Mouse (Mus musculus) CH12.LX (cell line): ENCODE measurements around the gene Rap1gds1. TPM values are rescaled to one million over a fixed set of nuclear protein-coding genes. Genes with fewer than 3 reads are reported as not detected.

Source experiments
- DNase-seq: peaks from one replicate; pipeline ENCODE4 v3.0.0-alpha.2; 2013; ENCODE audit errors: extremely low read depth
- H3K27ac ChIP-seq: 2 replicates; pipeline ENCODE4 v1.5.1; 2012; ENCODE audit warnings: low read depth, mild to moderate bottlenecking, control low read depth, moderate library complexity; ENCODE audit not compliant: insufficient read depth
- H3K27me3 ChIP-seq: replicated peaks from 2 replicates; pipeline ENCODE3; 2012; ENCODE audit warnings: inconsistent platforms
- H3K36me3 ChIP-seq, 2 experiments: replicated peaks in 1 of 2; 2 replicates each; pipeline versions ENCODE3 to v1.6.1; 2012; ENCODE audit warnings: inconsistent platforms in 1 of 2, low read length in 1 of 2, mild to moderate bottlenecking in 1 of 2, mixed read lengths in 1 of 2, moderate library complexity in 1 of 2; ENCODE audit not compliant: control insufficient read depth in 1 of 2, insufficient read depth in 1 of 2
- H3K4me1 ChIP-seq, 2 experiments: 2 replicates each; pipeline ENCODE4 v1.6.1; 2012; ENCODE audit warnings: inconsistent platforms in 1 of 2, moderate library complexity in 1 of 2; ENCODE audit not compliant: insufficient read depth in 2 of 2, control insufficient read depth in 1 of 2
- H3K4me2 ChIP-seq: 2 replicates; pipeline ENCODE4 v1.6.1; 2012; ENCODE audit warnings: low read depth, mild to moderate bottlenecking, control low read depth; ENCODE audit not compliant: poor library complexity, insufficient read depth, severe bottlenecking
- H3K4me3 ChIP-seq, 3 experiments: fragments of 150-350 bp in 1 of 3; sonication (generic) in 1 of 3; replicated peaks in 1 of 3; 2 replicates each; pipeline versions ENCODE3 to v1.5.1; 2011 to 2012; ENCODE audit warnings: low read depth in 2 of 3, low read length in 2 of 3, mild to moderate bottlenecking in 2 of 3, moderate library complexity in 2 of 3, control low read depth in 1 of 3, improper control_type of control experiment in 1 of 3, inconsistent platforms in 1 of 3, mixed read lengths in 1 of 3; ENCODE audit not compliant: poor library complexity in 1 of 3
- H3K79me2 ChIP-seq: replicated peaks from 2 replicates; pipeline ENCODE4 v1.6.1; 2012; ENCODE audit warnings: mild to moderate bottlenecking, moderate library complexity; ENCODE audit not compliant: control insufficient read depth, poor library complexity, insufficient read depth, severe bottlenecking; ENCODE audit errors: extremely low read depth
- H3K9ac ChIP-seq: 2 replicates; pipeline ENCODE4 v1.6.1; 2012; ENCODE audit warnings: low read depth, mild to moderate bottlenecking, control low read depth, moderate library complexity; ENCODE audit not compliant: insufficient read depth
- H3K9me3 ChIP-seq: replicated peaks from 2 replicates; pipeline ENCODE3; 2012; ENCODE audit warnings: low read length, inconsistent platforms, mixed read lengths
- BHLHE40 ChIP-seq: IDR thresholded peaks from 2 replicates; pipeline ENCODE4 v1.6.1; 2011; ENCODE audit warnings: mild to moderate bottlenecking, low read depth, low read length, improper control_type of control experiment
- CHD2 ChIP-seq: IDR thresholded peaks from 2 replicates; pipeline ENCODE4 v1.6.1; 2011; ENCODE audit warnings: low read length, improper control_type of control experiment
- CTCF ChIP-seq, 2 experiments: IDR thresholded peaks in 1 of 2; conservative IDR thresholded peaks in 1 of 2; 2 replicates each; pipeline ENCODE4 v1.5.1; 2011 to 2012; ENCODE audit warnings: low read depth in 2 of 2, low read length in 2 of 2, improper control_type of control experiment in 1 of 2, inconsistent platforms in 1 of 2, mild to moderate bottlenecking in 1 of 2, moderate library complexity in 1 of 2
- E2F4 ChIP-seq: IDR thresholded peaks from 2 replicates; pipeline ENCODE4 v1.6.1; 2011; ENCODE audit warnings: low read depth, low read length, improper control_type of control experiment; ENCODE audit not compliant: insufficient replicate concordance
- ELF1 ChIP-seq: IDR thresholded peaks from 2 replicates; pipeline ENCODE4 v1.6.1; 2014; ENCODE audit warnings: low read depth, mild to moderate bottlenecking, inconsistent platforms, low read length, improper control_type of control experiment
- EP300 ChIP-seq: IDR thresholded peaks from 2 replicates; pipeline ENCODE4 v1.6.1; 2011; ENCODE audit warnings: low read length, improper control_type of control experiment
- ETS1 ChIP-seq: conservative IDR thresholded peaks from 2 replicates; pipeline ENCODE4 v1.6.1; 2012; ENCODE audit warnings: low read depth, mild to moderate bottlenecking, inconsistent platforms, low read length, improper control_type of control experiment, moderate library complexity
- GABPA ChIP-seq: IDR thresholded peaks from 2 replicates; pipeline ENCODE4 v1.6.1; 2012; ENCODE audit warnings: low read depth, low read length, improper control_type of control experiment, inconsistent platforms; ENCODE audit not compliant: insufficient replicate concordance
- HCFC1 ChIP-seq: IDR thresholded peaks from 2 replicates; pipeline ENCODE4 v1.6.1; 2012; ENCODE audit warnings: low read depth, mild to moderate bottlenecking, inconsistent platforms, low read length, improper control_type of control experiment
- IRF4 ChIP-seq: IDR thresholded peaks from 2 replicates; pipeline ENCODE4 v1.6.1; 2014; ENCODE audit warnings: low read depth, mild to moderate bottlenecking, inconsistent platforms, low read length, improper control_type of control experiment
- JUN ChIP-seq: IDR thresholded peaks from 2 replicates; pipeline ENCODE4 v1.6.1; 2011; ENCODE audit warnings: low read depth, mild to moderate bottlenecking, low read length, improper control_type of control experiment, moderate library complexity; ENCODE audit not compliant: insufficient read depth
- MAX ChIP-seq: IDR thresholded peaks from 2 replicates; pipeline ENCODE4 v1.6.1; 2011; ENCODE audit warnings: low read length, improper control_type of control experiment
- MEF2A ChIP-seq: IDR thresholded peaks from 2 replicates; pipeline ENCODE4 v1.6.1; 2014; ENCODE audit warnings: low read depth, mild to moderate bottlenecking, inconsistent platforms, low read length, improper control_type of control experiment, borderline replicate concordance
- MXI1 ChIP-seq: IDR thresholded peaks from 2 replicates; pipeline ENCODE4 v1.6.1; 2011; ENCODE audit warnings: mild to moderate bottlenecking, low read depth, low read length, improper control_type of control experiment
- MYC ChIP-seq: IDR thresholded peaks from 2 replicates; pipeline ENCODE4 v1.6.1; 2011; ENCODE audit warnings: low read depth, mild to moderate bottlenecking, improper control_type of control experiment, low read length
- NELFE ChIP-seq: IDR thresholded peaks from 2 replicates; pipeline ENCODE4 v1.6.1; 2011; ENCODE audit warnings: low read depth, low read length, improper control_type of control experiment
- NRF1 ChIP-seq: IDR thresholded peaks from 2 replicates; pipeline ENCODE4 v1.6.1; 2014; ENCODE audit warnings: low read depth, mild to moderate bottlenecking, inconsistent platforms, low read length, improper control_type of control experiment, moderate library complexity
- POLR2A ChIP-seq: IDR thresholded peaks from 2 replicates; pipeline ENCODE4 v1.6.1; 2011; ENCODE audit warnings: low read depth, mild to moderate bottlenecking, improper control_type of control experiment, low read length
- POLR2AphosphoS2 ChIP-seq: IDR thresholded peaks from 2 replicates; pipeline ENCODE4 v1.6.1; 2011; ENCODE audit warnings: low read depth, low read length, improper control_type of control experiment
- RAD21 ChIP-seq: IDR thresholded peaks from 2 replicates; pipeline ENCODE4 v1.6.1; 2011; ENCODE audit warnings: low read depth, mild to moderate bottlenecking, low read length, improper control_type of control experiment, moderate library complexity
- RCOR1 ChIP-seq: conservative IDR thresholded peaks from 2 replicates; pipeline ENCODE4 v1.6.1; 2012; ENCODE audit warnings: low read depth, mild to moderate bottlenecking, inconsistent platforms, low read length, improper control_type of control experiment
- SMC3 ChIP-seq: IDR thresholded peaks from 2 replicates; pipeline ENCODE4 v1.6.1; 2011; ENCODE audit warnings: low read depth, low read length, improper control_type of control experiment
- TCF12 ChIP-seq: IDR thresholded peaks from 2 replicates; pipeline ENCODE4 v1.6.1; 2014; ENCODE audit warnings: low read depth, mild to moderate bottlenecking, inconsistent platforms, low read length, improper control_type of control experiment
- USF1 ChIP-seq: IDR thresholded peaks from 2 replicates; pipeline ENCODE4 v1.6.1; 2014; ENCODE audit warnings: low read depth, mild to moderate bottlenecking, inconsistent platforms, low read length, improper control_type of control experiment
- USF2 ChIP-seq: conservative IDR thresholded peaks from 2 replicates; pipeline ENCODE4 v1.6.1; 2011; ENCODE audit warnings: low read depth, low read length, improper control_type of control experiment
- ZC3H11A ChIP-seq: IDR thresholded peaks from 2 replicates; pipeline ENCODE4 v1.6.1; 2012; ENCODE audit warnings: low read depth, mild to moderate bottlenecking, inconsistent platforms, low read length, improper control_type of control experiment
- ZKSCAN1 ChIP-seq: IDR thresholded peaks from 2 replicates; pipeline ENCODE4 v1.6.1; 2012; ENCODE audit warnings: low read depth, inconsistent platforms, low read length, improper control_type of control experiment, borderline replicate concordance
- ZMIZ1 ChIP-seq: IDR thresholded peaks from 2 replicates; pipeline ENCODE4 v1.6.1; 2012; ENCODE audit warnings: low read depth, mild to moderate bottlenecking, inconsistent platforms, low read length, improper control_type of control experiment
- ZNF384 ChIP-seq: IDR thresholded peaks from 2 replicates; pipeline ENCODE4 v1.6.1; 2012; ENCODE audit warnings: low read depth, low read length, improper control_type of control experiment, inconsistent platforms
- dilution Hi-C: fragments of 300-500 bp; cut with MboI; formaldehyde crosslinking; loops from 2 replicates; pipeline ENCODE4 v1.14.3; 2020; ENCODE audit warnings: low sequenced_read_pairs; ENCODE audit not compliant: extremely low pct_unique_long_range_greater_than_20kb, extremely low pct_ligation_motif_present
- in situ Hi-C: fragments of 300-500 bp; cut with MboI; formaldehyde crosslinking; loops from 3 replicates; pipeline ENCODE4 v1.14.3; 2019; ENCODE audit warnings: low sequenced_read_pairs, low pct_ligation_motif_present, low pct_unique_long_range_greater_than_20kb, mixed read lengths
- polyA plus RNA-seq: library from polyadenylated mRNA; unstranded; fragments of >175 nt; gene quantifications from 2 replicates; pipeline ENCODE4 v1.2.1, GENCODE M21; 2012; ENCODE audit warnings: low read depth; ENCODE audit not compliant: insufficient read length
- total RNA-seq, 2 experiments: library from RNA; depleted of rRNA; stranded (reverse); fragments of 300-350 nt in 1 of 2; fragments of >200 nt in 1 of 2; gene quantifications; 2 replicates each; pipeline ENCODE4 v1.2.3; 2012 to 2014

Rap1gds1 gene
- total and polyA plus RNA-seq, 3 experiments: 24.4 to 36.7 (median 26.3) TPM

- Histone ChIP-seq H3K4me2 (no peak overlapping the region), H3K36me3 (no peaks in the 10 kb centered on the region), H3K4me1 (peaks cover 0 to 3% of the 10 kb centered on the region in 2 experiments; a peak in 1 of 4 replicates), H3K9me3 (no peaks in the 10 kb centered on the region), H3K9ac (no peak overlapping the region), H3K79me2 (no peaks in the 10 kb centered on the region), H3K27ac (no peak overlapping the region), H3K4me3 (no peak overlapping the region), H3K27me3 (no peaks in the 10 kb centered on the region)
- dilution Hi-C loops: no loop called here
- no peak for DNase-seq
- in situ Hi-C loops: no loop called here
- TF ChIP-seq ZMIZ1: no peak
- no peak for TF ChIP-seq RAD21
- TF ChIP-seq EP300: no peak
- TF ChIP-seq ZKSCAN1: no peak
- no peak for TF ChIP-seq MAX
- TF ChIP-seq IRF4: no peak
- TF ChIP-seq USF1: no peak
- TF ChIP-seq SMC3: no peak
- TF ChIP-seq TCF12: no peak
- TF ChIP-seq NELFE: no peak
- TF ChIP-seq ZNF384: no peak
- TF ChIP-seq CHD2: no peak
- no peak for TF ChIP-seq MXI1
- no peak for TF ChIP-seq POLR2AphosphoS2
- TF ChIP-seq ZC3H11A: no peak
- TF ChIP-seq CTCF (conservative IDR thresholded peaks at IDR 0.05 in 1 of 2, IDR thresholded peaks at IDR 0.05 in 1 of 2; ENCODE audit: low read depth in 2 of 2, low read length in 2 of 2): no peak
- no peak for TF ChIP-seq GABPA
- TF ChIP-seq JUN: no peak
- TF ChIP-seq BHLHE40: no peak
Observed at GRCm38 (mm10) chr3:139103914-139104313, 28.9 kb upstream of the Rap1gds1 start.

- H3K9ac ChIP-seq: no peak overlapping the region
- no peaks in the 10 kb centered on the region for H3K27me3 ChIP-seq
- in situ Hi-C loops: no loop called here
- no peaks in the 10 kb centered on the region for H3K36me3 ChIP-seq
- H3K4me2 ChIP-seq: no peak overlapping the region
- peaks cover 0 to 6% of the 10 kb centered on the region in 2 experiments; a peak in 1 of 4 replicates for H3K4me1 ChIP-seq
- no peaks in the 10 kb centered on the region for H3K79me2 ChIP-seq
- H3K27ac ChIP-seq: no peak overlapping the region
- dilution Hi-C loops: no loop called here
- no peaks in the 10 kb centered on the region for H3K9me3 ChIP-seq
- no peak for DNase-seq
- no peak overlapping the region for H3K4me3 ChIP-seq
- no peak for TF ChIP-seq MAX
- TF ChIP-seq ETS1: no peak
- TF ChIP-seq CHD2: no peak
- TF ChIP-seq SMC3: no peak
- TF ChIP-seq RAD21: no peak
- no peak for TF ChIP-seq HCFC1
- TF ChIP-seq ZC3H11A: no peak
- no peak for TF ChIP-seq E2F4
- TF ChIP-seq ELF1: no peak
- TF ChIP-seq NRF1: no peak
- no peak for TF ChIP-seq POLR2AphosphoS2
- TF ChIP-seq POLR2A: no peak
- TF ChIP-seq USF2: no peak
- TF ChIP-seq MYC: no peak
- no peak for TF ChIP-seq JUN
- no peak for TF ChIP-seq EP300
- no peak for TF ChIP-seq MEF2A
- no peak for TF ChIP-seq RCOR1
Observed at GRCm38 (mm10) chr3:139103346-139103745, 28.3 kb upstream of the Rap1gds1 start.
